Mouse (Mus musculus) embryonic facial prominence, embryonic 15.5 days (tissue): ENCODE data around the gene Gpr150. TPM values are rescaled to one million over a fixed set of nuclear protein-coding genes. Genes with fewer than 3 reads are reported as not detected.

Experiments used
- ATAC-seq: fragments of 200-750 bp; cut with Nextera tagmentation; 2 replicates; pipeline ENCODE4 v1.8.0; 2017; ENCODE audit warnings: low read depth, moderate TSS enrichment; ENCODE audit not compliant: insufficient number of reproducible peaks, low FRiP score, low TSS enrichment
- H3K27ac ChIP-seq: fragments of 300-500 bp; sonication (generic); replicated peaks from 2 replicates; pipeline ENCODE4 v1.5.1; 2015; ENCODE audit warnings: mild to moderate bottlenecking, inconsistent platforms
- H3K27me3 ChIP-seq: fragments of 300-500 bp; sonication (generic); 2 replicates; pipeline ENCODE4 v1.6.1; 2015; ENCODE audit warnings: inconsistent platforms
- H3K36me3 ChIP-seq: fragments of 300-500 bp; sonication (generic); 2 replicates; pipeline ENCODE4 v1.6.1; 2015; ENCODE audit warnings: mild to moderate bottlenecking, inconsistent platforms
- H3K4me1 ChIP-seq: fragments of 300-500 bp; sonication (generic); 2 replicates; pipeline ENCODE4 v1.6.1; 2015; ENCODE audit warnings: inconsistent platforms
- H3K4me2 ChIP-seq: fragments of 300-500 bp; sonication (generic); replicated peaks from 2 replicates; pipeline ENCODE4 v1.6.1; 2015; ENCODE audit warnings: mild to moderate bottlenecking, inconsistent platforms
- H3K4me3 ChIP-seq: fragments of 300-500 bp; sonication (generic); replicated peaks from 2 replicates; pipeline ENCODE4 v1.5.1; 2015; ENCODE audit warnings: mild to moderate bottlenecking, inconsistent platforms
- H3K9ac ChIP-seq: fragments of 300-500 bp; sonication (generic); 2 replicates; pipeline ENCODE4 v1.6.1; 2015; ENCODE audit warnings: inconsistent platforms
- H3K9me3 ChIP-seq: fragments of 300-500 bp; sonication (generic); replicated peaks from 2 replicates; pipeline ENCODE4 v1.6.1; 2016; ENCODE audit warnings: inconsistent platforms
- WGBS: fragments of 180-500 bp; shearing (Covaris S2); methylation state at CpG from one replicate; pipeline ENCODE4 v1.1.7; 2015; 5-methylcytosine and 5-hydroxymethylcytosine counted together
- polyA plus RNA-seq: library from polyadenylated mRNA; unstranded; fragments of >200 nt; fragmentation: Nextera tagmentation; extraction: Ambion mirVana; gene quantifications from 2 replicates; pipeline ENCODE4 v1.2.1, GENCODE M21; 2015

The Gpr150 gene
- polyA plus RNA-seq, 1 experiment from 2014 or later = not detected

DNA sequence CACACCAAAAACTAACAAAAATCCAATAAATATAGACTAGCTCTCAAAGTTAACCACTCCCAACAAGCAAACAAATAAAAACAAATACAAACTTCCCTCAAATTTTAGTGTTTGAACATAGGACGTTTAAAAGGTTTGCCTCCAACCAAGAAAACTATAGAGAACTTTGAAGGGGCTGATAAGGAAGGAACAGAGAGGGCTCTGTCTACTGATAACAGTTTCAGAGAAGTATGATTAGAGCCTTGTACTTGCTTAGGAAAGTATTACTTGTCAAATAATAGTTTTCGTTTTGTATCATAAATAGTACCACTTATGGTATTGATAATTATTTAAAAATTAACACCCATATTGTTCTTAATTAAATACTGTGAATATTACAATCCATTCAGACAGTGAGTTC is 42.3 kb downstream of the Gpr150 start:
- Histone ChIP-seq H3K4me1 (0 out of 2 replicates have a peak, but pooled peaks cover 6% of the 10 kb centered on the region), H3K27ac (no peak overlapping the region), H3K9ac (no peak overlapping the region), H3K4me2 (no peak overlapping the region), H3K27me3 (no peaks in the 10 kb centered on the region), H3K36me3 (no peaks in the 10 kb centered on the region), H3K4me3 (no peak overlapping the region), H3K9me3 (no peaks in the 10 kb centered on the region)
- ATAC-seq = no peak
- WGBS = 75% methylated on average over 2 of the region's 2 CpGs

Other genes with a start within 250 kb of the Gpr150 start
- 66.2 and 79.2 TPM in 2 replicates for gene Glrx, start 217.1 kb downstream of the Gpr150 start, polyA plus RNA-seq
- gene Rhobtb3, start 113.1 kb downstream of the Gpr150 start, polyA plus RNA-seq = 31.1 and 32.6 TPM in 2 replicates
- 0.36 and 0.38 TPM in 2 replicates for gene Spata9, start 89.8 kb downstream of the Gpr150 start, polyA plus RNA-seq
- gene Rfesd, start 38.3 kb downstream of the Gpr150 start, polyA plus RNA-seq = 18.8 and 20.2 TPM in 2 replicates
- gene Arsk, start 41.7 kb upstream of the Gpr150 start, polyA plus RNA-seq = 7.8 and 9.6 TPM in 2 replicates
- gene Ttc37, start 41.7 kb upstream of the Gpr150 start, polyA plus RNA-seq = 13.0 and 13.9 TPM in 2 replicates
- gene Fam81b, start 248.1 kb upstream of the Gpr150 start, polyA plus RNA-seq = 2.3 and 2.9 TPM in 2 replicates